Mouse (Mus musculus): ENCODE measurements around the gene Gm10778.

DNA sequence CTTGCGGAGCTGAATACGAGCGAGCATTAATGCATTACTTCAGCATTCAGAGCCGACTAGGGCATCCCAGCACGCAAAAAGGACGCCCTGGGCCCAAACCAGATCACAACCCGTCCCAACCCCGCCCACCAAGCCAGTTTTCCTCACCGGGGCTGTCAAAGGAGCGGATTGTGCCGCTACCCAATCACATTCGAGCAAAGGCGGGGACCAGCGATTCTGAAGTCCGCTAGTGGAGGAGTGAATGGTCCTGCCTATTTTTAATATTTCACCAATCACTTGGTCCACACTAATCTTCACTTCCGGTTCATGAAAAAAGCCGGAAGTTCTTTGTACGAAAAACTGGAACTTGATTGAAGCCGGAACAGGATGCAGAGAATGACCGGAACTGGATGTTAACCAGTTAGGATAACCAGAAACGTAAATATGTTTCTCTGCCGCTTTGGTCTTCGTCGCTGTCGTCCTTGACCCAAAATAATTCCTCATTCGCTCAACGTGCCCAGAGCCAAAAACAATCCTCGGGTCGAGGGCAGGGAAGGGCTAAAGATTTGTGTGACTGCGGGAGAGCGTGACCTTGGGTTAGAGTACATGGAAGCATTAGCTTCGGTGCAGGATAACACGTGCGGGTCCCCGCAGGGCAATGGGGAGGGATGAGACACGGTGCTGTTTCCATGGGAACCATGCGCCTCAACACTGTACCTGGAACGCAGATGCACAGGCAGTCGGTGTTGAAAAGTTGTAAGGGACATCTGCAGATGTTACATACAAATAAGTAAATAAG lies 42.7 kb upstream of the Gm10778 start, which contains the start of gene BC025920:
- TF ChIP-seq CTCF (IDR thresholded peaks at IDR 0.05; ENCODE audit: low read depth, low read length) = no peak
- TF ChIP-seq EP300 (IDR thresholded peaks at IDR 0.05; ENCODE audit: insufficient read depth, low read depth, low read length) = peak; percentile 25; the same call in 1 of the 2 replicates
- TF ChIP-seq POLR2A (IDR thresholded peaks at IDR 0.05; ENCODE audit: insufficient read depth, low read length) = peak; percentile 51
